Mouse (Mus musculus): ENCODE data around the gene Rps6kb2.
A peak's percentile ranks its signal among the peaks of the same experiment; 100 is the strongest.

Rps6kb2 gene

DNA sequence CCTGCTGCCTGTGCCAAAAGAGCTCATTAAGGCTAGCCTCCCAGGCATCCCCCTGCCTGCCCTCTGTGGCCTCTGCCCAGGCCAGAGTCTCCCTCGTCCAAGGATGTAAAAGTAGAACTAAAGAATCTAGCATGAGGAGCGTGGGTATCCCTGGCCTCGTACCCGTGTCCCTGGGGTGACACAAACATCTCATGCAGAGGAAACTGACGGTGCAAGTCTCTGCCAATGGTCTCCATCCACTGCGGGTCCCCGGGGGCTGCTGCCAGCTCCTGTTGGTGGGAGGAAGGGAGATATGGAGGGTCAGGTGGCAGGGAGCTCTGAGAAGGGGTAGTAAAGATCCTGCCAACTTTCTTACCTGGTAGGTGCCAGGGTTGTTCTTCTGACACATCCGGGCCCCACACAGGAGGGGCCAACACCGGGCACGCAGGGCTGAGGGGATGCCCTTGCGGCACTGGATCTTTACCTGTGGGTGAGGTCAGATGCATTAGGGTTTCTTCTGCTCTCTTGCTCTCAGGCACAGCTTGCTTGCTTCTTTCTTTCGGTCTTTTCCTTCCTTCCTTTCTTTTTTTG lies 26.0 kb upstream of the Rps6kb2 start:
- DNase-seq (ENCODE audit: low read depth) = no peak

DNA sequence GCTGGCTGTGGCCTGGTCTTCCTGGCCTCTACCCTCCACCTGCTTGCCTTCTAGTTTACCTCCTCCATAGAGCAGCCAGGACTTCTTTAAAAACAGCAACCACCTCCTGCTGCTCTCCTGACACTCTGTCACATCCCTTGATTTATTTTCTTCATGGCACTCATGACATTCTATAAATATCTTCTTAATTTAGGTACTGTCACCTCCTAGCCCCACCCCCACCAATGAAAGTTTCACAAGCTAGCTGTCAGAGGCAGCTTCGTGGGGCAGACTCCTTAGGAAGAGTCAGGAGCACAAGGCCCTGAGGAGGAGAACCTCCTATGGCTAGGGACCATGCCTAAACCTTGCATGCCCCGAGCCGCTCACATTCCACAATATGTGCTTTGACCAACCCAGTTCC lies 24.1 kb upstream of the Rps6kb2 start:
- DNase-seq (ENCODE audit: low read depth) = no peak

DNA sequence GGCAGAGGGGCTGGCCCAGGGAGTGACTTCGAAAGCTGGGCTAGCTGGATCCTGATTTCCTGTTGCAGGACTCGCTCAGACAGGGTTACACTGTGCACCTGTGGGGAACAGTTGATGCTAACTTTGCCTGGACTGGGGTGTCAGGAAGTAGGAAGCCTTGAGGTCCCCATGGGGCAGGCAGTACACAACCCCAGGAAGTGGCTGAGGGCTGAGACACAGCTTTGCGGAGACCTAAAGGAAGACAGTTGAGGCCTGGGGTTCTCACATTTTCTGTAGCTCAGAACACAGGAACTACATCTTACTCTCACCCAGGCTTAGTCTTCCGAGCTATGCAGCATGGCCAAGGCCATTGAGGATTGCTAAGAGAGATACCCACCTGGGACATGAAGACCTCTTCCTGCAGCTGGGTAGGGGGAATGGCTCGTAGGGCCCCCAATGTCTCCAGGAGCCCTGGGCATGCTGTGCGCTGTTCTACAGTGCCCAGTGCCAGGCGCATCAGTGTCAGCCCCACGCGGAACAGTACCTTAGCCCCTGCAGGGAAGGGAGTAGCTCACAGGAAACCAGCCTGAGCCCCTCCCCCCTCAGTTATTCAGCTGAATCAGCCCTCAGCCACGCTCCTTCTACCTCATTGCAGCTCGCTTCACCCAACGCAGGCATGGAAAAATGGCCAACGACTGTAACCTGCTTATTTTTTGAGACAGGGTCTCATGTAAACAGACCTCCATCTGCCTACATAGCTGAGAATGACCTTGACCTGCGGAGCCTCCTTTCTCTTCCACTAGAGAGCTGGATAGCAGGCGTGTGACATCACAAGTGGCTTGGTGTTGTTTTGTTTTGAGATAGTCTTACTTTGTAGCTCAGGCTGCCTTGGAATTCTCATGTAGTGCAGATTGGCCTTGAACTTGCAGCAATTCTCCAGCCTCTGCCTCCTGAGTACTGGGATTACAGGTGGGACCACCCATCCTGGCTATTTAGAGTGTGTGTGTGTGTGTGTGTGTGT lies 22.1 kb upstream of the Rps6kb2 start:
- DNase-seq (ENCODE audit: low read depth) = no peak

DNA sequence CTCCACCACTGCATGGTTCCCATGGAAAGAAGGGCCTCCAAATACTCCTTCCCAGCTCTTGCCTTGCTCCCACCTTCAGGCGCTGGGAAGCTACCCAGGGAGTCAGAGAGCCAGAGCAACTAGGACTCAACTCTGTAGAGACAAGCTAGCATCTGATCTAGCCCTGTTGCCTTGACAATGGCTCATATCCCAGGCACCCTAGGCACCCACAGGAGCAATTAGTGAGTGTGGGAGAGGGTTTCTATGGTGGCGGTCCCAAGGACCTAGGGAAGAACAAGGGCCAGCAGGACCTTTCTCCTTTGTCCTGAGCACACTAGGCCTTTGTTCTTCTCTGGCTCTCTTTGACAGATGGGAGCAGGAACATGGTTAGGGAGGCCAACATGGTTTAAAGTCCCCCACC lies 20.5 kb upstream of the Rps6kb2 start:
- no peak for DNase-seq (ENCODE audit: low read depth)

DNA sequence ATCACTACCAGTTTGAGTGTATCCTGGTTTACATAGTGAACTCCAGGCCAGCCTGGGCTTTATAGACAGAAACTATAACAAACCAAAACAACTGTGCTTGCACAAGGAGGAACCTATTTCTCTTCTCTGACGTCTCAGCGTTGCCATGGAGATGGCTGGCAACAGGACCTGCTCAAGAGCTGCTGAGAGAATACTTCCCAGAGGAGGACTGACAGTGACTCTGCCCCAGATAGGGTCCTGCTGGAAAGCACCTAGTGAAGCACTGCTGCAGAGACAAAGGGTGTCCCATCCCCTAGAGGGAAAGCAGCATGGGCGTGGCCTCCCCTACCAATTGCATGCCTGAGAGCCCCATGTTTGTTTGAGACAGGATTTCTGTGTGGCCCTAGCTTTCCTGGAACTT lies 18.7 kb upstream of the Rps6kb2 start:
- peak; percentile 72 for DNase-seq (ENCODE audit: low read depth)

DNA sequence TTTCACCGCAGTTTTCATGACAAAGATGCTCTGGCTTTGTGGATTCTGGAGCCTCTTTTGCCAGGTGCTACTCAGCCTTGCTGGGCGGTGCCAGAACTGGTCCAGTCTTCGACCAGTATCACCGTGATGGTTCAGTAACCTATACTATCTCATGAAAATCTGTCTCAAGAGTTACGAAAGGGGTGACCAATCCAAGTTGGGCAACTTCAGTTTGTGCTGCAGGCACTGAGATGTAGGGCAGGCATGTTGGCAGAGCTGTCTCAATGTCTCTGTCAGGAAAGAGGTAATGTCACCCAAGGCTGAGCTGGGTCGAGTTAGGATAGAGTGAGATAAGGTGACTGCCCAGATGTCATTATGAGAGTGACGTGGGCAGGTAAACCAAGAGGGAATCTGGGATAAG lies 17.3 kb upstream of the Rps6kb2 start:
- no peak for DNase-seq (ENCODE audit: low read depth)

DNA sequence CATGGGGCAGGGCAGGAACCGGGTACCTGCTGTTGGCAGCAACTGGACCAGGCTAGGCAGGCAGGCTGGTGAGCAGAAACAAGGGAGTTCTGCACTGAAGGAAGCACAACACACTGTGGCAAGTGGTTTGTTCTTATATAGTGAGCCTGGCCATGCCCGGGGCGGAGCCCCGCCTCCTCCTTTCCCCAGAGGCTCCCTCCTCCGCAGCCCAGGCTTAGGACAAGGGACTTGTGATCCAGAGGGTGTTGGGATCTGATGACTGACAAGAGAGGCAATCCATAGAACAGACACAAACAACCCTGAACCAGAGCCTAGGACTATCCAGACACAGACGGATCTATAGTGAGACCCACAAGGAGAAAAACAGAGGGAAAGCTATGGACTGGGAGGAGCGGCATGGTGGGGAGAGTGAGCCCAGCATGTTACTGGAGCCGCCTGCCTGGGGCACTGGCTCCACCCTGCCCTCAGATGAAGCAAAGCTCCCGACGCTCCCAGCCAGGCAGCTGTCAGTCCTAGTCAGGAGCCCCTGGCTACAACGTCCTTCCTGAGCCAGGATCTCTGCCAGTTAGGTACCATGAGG lies 12.3 kb upstream of the Rps6kb2 start, which contains the start of gene Carns1:
Gene Carns1 (minus strand): TSS at position 112 of the 580 bp plus-strand sequence.
- DNase-seq (ENCODE audit: low read depth) = no peak

DNA sequence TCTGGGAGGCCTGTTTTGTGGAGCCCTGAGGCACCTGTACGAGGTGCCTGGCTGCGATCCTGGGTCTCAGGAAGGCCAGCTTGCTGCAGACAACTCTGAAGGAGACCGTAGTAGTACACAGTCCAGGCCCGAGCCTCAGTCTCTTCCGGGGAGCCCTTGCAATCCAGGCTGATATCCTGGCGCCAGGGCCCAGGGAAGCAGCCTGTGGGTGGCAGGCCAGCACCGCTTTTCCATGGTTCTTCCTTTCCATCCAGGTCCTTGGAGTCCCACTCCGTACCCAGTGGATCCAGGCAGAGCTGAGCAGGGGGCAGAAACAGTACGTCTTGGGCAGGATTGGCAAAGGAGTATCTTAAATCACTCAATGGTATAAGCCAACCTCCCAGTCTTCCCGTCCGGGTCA lies 9.8 kb upstream of the Rps6kb2 start:
- no peak for DNase-seq (ENCODE audit: low read depth)

DNA sequence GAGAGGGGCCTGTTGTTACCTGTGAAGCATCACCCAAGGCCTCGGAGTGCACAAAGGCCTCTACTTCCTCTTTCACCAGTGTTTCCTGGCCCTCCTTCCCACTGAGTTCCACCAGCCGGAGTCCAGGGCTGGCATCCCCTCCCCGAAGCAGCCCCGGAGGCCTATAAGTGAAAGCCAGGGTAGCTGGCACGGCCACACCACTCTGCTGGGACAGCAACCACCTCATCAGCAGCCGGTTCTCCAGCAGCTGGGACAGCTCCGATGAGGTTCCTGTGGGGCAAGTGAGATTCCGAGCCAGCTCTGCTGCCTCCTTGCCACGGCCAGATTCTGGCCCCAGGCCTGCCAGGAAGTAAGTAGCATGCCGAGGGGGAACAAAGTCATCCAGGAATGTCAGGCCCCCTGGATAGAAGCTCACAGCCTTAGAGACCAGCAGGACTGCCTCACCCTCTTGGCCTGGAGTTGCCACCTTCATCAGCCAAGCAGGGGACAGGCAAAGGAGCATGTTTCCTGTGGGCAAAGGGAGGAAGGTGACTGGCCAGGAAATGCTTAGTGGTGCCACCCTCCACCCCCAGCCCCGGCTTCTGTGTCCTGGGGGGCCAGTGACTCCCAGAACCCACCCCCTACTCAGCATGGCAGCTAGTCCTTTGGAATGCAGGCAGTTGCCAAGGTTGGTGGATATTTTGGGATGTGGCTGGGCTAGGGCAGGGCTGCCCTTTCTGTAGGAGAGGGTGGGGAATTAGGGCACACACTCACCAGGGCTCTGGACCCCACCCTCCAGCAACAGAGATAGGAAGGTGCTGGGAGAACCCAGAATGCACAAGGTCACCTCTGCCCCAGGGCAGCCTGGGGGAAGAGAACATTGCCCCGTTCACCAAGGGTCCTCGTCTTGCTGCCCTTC lies 8.5 kb upstream of the Rps6kb2 start:
- no peak for DNase-seq (ENCODE audit: low read depth)

DNA sequence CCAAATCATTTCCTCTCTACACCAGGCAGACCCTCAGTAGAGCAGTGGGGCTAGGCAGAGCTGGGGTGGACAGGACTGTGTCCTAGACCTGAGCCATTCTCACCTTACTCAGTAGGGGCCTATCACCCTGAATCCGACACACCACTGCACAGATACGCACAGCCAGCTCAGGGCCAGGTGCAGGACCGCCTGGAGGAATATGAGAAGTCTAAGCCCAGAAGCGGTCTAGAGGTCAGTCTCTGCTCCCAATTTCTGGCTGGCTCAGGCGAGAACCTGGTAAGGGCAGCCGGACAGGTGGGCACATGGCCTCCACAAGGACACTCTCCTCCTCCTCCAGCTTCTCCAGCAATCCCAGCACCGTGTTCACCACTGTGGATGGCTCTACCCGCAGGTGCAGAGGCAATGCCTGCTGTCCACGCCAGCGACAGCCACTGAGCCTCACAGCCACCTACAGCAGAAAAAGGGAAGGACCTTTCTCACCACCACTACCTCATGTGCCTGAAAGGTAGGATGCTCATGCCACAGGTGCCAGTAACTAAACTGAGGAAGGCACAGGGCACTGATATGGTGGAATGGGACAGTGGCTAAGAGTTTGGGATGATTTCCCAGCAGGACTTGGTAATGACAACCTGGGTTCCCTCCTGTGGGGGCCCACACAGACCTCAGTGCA lies 7.7 kb upstream of the Rps6kb2 start:
- no peak for DNase-seq (ENCODE audit: low read depth)

DNA sequence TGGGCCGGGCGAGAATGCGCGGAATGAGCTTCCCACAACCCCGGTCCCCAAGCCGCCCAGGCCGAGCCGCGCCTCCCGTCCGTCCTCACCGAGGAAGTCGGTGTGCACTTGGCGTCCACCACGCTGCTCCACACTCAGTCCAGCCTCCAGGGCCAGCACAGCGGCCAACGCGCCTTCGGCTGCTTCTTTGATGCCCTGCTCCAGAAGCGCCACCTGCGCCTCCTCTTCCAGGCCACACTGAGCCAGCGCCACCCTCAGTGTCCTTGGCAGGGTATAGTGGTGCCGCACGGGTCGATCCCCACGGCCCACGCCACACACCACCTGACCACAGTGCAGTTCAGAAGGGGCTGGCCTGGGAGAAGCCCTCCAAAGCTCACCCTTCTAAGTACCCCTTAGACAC lies 6.7 kb upstream of the Rps6kb2 start:
- DNase-seq (ENCODE audit: low read depth) = no peak

DNA sequence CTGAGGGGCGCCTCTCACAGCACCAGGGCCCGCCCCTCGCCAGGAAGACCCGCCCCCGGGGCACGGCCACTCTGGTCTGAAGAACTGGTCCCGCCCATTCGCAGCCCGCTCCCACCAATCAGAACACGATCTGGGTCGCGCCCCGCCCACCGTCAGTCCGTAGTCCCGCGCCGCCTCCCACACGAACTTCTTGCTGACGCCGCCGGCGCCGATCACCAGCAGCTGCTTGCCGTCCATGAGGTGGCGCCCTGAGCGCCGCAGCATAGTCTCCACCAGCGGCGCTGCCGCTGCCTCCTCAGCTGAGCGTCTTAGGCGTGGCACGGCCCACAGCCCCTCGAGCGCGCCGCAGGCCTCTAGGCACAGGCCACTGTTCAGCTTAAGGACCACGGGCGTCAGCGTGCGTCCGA lies 6.2 kb upstream of the Rps6kb2 start:
- DNase-seq (ENCODE audit: low read depth) = peak; percentile 92

DNA sequence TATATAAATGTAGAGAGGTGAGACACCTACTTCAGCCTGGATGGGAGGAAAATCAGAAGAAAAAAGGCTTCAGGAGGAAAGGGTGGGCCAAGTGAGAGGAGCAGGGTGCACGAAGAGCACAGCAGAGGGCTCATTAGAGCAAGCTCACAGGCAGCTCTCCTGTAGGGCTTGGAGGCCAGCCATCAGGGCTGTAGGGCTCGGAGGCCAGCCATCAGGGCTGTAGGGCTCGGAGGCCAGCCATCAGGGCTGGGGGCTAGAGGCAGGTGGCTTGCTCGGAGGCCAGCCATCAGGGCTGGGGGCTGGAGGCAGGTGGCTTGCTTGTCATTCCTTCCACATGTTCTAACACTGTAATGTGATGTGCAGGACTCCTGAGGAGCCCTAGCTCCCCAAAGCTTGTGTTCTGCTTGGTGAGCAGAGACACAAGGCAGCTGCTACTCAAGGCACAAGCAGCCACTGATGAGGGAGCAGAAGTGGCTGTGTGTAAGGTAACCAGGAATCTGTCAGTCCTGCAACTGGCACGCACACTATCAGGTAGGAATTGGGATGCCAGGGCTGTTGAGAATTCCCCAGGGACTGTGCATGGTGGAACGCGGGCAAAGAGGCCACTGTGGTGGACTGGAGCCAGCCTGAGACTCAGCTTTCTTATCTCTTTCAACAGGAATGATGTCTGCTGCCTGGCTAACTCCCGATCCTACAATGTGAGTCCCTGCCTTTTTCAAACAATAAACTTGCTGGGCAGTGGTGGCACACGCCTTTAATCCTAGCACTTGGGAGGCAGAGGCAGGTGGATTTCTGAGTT lies 3.7 kb upstream of the Rps6kb2 start:
- DNase-seq (ENCODE audit: low read depth) = no peak

DNA sequence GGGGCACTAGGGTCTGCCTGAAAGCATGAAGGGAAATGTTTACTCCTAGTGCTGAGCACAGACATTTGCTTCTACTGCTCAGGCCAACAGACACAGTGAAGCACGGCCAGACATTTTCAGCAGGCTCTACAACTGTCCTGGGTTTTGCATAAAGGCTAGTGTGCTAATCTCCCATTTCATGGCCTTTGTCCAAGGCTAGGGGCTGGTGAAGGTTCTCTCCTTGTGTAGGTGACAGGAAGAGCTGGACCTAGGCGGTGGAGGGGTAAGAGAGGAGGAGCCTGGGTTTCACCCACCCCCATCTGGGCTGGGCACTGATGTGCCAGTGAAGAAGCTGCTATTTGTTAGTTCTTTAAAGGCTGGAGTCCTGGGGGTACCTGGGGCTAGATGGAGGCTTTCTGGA lies 1.6 kb upstream of the Rps6kb2 start:
- no peak for DNase-seq (ENCODE audit: low read depth)

DNA sequence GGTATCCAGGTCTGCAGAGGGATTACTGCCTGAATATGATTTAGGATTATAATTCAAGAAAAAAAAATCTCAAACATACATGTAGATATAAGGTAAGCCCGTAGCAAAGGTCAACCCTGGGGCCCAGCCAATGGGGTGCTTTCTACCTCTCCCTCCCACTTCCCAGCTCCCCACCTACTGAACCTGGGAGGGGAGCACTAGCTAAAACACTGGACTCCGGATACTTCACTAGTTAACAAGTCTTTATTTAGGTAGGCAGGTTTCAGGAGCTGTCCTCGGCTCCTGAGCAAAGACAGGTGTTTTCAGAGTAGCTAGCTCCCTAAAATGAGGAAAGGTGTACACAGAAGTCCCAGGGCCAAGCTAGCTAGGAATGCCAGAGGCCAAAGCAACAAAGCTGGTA lies 946 bp upstream of the Rps6kb2 start:
- no peak for DNase-seq (ENCODE audit: low read depth)

DNA sequence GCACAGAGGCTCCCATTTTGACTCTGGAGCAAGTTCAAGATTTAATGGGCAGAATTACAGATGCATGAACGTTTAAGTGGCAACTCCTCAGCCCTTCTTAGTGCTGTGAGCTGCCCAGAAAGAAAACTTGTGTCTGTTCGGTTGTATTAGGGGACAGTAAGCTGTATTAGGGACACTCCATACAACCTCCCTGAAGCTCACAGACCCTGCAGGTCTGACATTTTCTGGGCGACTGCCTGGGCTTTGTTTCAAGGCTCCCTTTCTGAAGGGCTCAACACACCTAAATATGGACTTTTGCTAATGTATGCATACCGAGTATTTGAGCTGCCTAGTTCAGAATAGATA lies 361 bp upstream of the Rps6kb2 start:
- no peak for DNase-seq (ENCODE audit: low read depth)

DNA sequence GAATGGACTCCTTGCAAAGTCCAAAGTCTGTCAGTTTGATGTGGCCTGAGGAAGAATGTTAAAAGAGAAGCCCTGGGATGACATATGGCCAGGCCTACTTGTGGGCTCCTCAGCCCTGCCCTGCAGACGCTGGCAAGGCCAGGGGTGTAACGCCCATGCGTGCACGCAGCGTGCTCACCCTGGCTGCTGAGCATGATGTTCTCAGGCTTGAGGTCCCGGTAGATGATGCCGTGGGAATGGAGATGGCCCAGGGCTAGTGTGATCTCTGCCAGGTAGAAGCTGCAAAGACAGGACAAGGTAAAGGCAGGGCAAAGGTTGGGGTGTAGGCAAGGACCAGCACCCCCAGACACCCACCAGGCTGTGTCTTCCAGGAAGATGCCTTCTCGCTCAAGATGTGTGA lies 4.1 kb downstream of the Rps6kb2 start:
- no peak for DNase-seq (ENCODE audit: low read depth)

DNA sequence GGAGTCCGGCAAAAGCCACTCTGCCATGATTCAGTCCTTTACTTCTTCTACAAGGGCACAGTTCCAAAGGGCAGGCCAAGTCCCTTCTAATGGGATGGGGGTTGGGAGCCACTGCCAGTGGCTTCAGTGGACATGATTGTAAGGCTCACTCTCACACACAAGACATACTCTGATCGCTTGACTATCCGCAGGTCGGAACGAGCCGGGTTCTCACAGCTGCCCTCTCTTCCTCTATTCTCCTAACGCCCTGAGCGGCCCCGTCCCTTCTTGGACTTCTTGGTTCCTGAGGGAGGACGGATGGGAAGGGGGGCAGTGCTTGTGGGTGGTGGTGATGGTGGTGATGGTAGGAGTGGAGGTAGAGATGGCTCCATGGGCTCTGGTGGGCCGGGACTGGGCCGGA lies 6.4 kb downstream of the Rps6kb2 start:
- no peak for DNase-seq (ENCODE audit: low read depth)

DNA sequence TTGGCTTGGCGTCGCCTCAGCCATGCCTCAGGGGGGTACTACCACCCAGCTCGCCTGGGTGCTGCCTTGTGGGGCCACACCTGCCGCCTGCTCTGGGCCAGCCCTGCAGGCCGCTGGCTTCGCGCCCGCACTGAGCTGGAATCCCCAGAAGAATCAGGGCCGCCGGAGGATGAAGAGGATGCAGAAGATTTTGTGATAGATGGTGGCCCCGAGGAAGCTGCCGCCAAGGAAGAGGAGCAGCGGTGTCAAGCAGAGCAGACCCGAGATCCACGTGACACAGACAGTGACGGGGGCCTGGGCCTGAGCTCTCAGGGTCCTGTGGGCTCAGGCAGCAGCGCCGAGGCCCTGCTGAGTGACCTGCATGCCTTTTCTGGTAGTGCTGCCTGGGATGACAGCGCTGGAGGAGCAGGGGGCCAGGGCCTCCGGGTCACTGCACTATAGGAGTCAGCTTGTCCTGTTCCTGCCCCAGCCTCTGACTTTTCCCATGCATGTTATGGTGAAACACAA lies 7.0 kb downstream of the Rps6kb2 start:
- DNase-seq (ENCODE audit: low read depth) = no peak

DNA sequence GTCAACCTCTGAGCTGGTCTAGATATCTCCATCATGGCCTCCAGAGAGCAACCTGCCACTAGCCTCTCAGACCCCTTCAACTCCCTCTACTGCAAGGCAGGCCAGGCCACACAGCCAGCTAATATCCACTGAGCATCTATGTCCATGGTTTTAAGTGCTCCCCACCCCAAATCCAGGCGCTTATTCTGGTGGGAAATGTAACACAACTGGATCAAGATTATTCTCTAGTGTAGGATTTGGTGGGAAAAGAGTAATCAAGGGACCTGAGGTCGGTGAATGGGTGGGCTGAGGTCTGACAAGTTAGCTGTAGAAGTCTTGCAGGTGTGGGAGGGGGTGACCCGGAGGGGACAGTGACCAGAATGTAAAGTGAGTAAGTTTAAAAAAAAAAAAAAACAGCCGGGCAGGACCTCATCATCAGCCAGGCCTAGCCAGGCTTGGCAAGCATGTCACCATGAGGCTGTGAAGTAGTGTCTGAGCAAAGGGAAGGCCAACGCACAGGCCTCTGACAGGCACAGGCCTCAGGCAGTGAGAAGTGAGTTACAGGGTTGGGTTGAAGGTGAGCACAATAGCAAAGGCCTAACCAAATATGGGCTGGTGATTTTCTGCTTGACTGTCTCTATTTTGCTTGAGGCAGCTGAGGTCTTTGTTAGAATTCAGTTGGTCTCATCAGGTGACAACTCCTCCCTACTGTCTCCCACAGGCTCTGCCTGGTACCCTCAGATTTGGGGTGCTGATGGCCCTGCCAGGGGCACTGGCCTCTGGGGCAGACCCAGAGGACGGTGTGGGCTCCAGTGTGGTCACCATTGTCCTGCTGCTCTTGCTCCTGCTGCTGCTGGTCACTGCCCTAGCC lies 7.7 kb downstream of the Rps6kb2 start:
- no peak for DNase-seq (ENCODE audit: low read depth)
